Mouse (Mus musculus) cortical plate, adult 2 months (tissue): Measurements from ENCODE around the gene Pik3r1.

Experiments
- CTCF ChIP-seq: fragments of 200-500 bp; IDR thresholded peaks from 2 replicates; pipeline ENCODE4 v1.5.1; 2011; ENCODE audit warnings: mild to moderate bottlenecking, control low read depth, low read length; ENCODE audit not compliant: insufficient read depth; ENCODE audit errors: extremely low read depth
- POLR2A ChIP-seq: fragments of 200-500 bp; IDR thresholded peaks from 2 replicates; pipeline ENCODE4 v1.6.1; 2011; ENCODE audit warnings: mild to moderate bottlenecking, low read length, control low read depth; ENCODE audit not compliant: insufficient read depth; ENCODE audit errors: extremely low read depth

DNA sequence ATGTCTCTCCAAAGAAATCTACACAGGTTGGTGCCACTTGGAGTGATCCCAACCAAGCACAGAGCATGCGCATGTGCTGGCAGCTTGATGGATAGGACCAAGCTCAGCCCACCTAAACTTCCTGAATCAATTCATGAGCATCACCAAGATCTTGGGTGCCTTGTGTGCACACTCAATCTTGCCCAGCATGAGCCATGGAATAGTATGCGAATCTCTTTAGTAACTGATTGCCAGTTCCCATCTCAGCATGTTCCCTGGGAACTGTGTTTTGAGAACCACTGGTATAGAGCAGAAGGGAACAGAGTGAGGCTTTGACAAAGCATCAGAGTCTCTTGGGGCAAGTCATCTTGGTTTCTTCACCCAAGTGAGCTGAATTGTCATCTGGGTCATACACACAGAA lies 107.8 kb downstream of the Pik3r1 start:
- TF ChIP-seq CTCF (no peak), POLR2A (no peak)
